Mouse (Mus musculus): ENCODE measurements around the gene Ptpn22. TPM values are rescaled to one million over a fixed set of nuclear protein-coding genes. Genes with fewer than 3 reads are reported as not detected.

The Ptpn22 gene
- polyA plus RNA-seq, 1 experiment from 2014 or later: 1.8 TPM

GRCm38 (mm10) chr3:103862721-103863220 lies 3.2 kb downstream of the Ptpn22 start:
- H3K9ac ChIP-seq: no peak overlapping the region
- no peaks in the 10 kb centered on the region for H3K4me1 ChIP-seq
- no peaks in the 10 kb centered on the region for H3K9me3 ChIP-seq
- H3K27ac ChIP-seq: no peak overlapping the region
- H3K36me3 ChIP-seq: no peaks in the 10 kb centered on the region
- no peaks in the 10 kb centered on the region for H3K27me3 ChIP-seq (replicated peaks)
- no peak for ATAC-seq (ENCODE audit: insufficient read depth, low FRiP score, low read depth)
- H3K4me3 ChIP-seq (replicated peaks): no peak overlapping the region
- 69% methylated on average over 4 of the region's 4 CpGs for WGBS
- H3K4me2 ChIP-seq: no peak overlapping the region

- no peaks in the 10 kb centered on the region for H3K4me1 ChIP-seq
- no peaks in the 10 kb centered on the region for H3K9me3 ChIP-seq
- no peak overlapping the region for H3K27ac ChIP-seq
- 80% methylated on average over 6 of the region's 6 CpGs for WGBS
- no peak for ATAC-seq (ENCODE audit: insufficient read depth, low FRiP score, low read depth)
- no peak overlapping the region for H3K4me3 ChIP-seq (replicated peaks)
- H3K36me3 ChIP-seq: no peaks in the 10 kb centered on the region
- no peaks in the 10 kb centered on the region for H3K27me3 ChIP-seq (replicated peaks)
- no peak overlapping the region for H3K4me2 ChIP-seq
- no peak overlapping the region for H3K9ac ChIP-seq
Observed at GRCm38 (mm10) chr3:103864200-103864599, 4.6 kb downstream of the Ptpn22 start.

GRCm38 (mm10) chr3:103867424-103867971 lies 7.9 kb downstream of the Ptpn22 start:
- Histone ChIP-seq H3K9ac (no peak overlapping the region), H3K4me2 (no peak overlapping the region)
- ATAC-seq (ENCODE audit: insufficient read depth, low FRiP score, low read depth): no peak

GRCm38 (mm10) chr3:103868008-103868407 lies 8.4 kb downstream of the Ptpn22 start:
- 74% methylated on average over 4 of the region's 4 CpGs for WGBS
- Histone ChIP-seq H3K4me2 (no peak overlapping the region), H3K27ac (no peak overlapping the region), H3K36me3 (no peaks in the 10 kb centered on the region), H3K9ac (no peak overlapping the region), H3K27me3 (replicated peaks) (0 out of 2 replicates have a peak, but pooled peaks cover 2% of the 10 kb centered on the region), H3K4me1 (no peaks in the 10 kb centered on the region), H3K9me3 (no peaks in the 10 kb centered on the region), H3K4me3 (replicated peaks) (no peak overlapping the region)
- ATAC-seq (ENCODE audit: insufficient read depth, low FRiP score, low read depth): no peak

More at GRCm38 (mm10) chr3:103867424-103867971, 7.9 kb downstream of the Ptpn22 start:
- no peaks in the 10 kb centered on the region for H3K4me1 ChIP-seq
- no peaks in the 10 kb centered on the region for H3K9me3 ChIP-seq
- no peaks in the 10 kb centered on the region for H3K36me3 ChIP-seq
- H3K27me3 ChIP-seq (replicated peaks): no peaks in the 10 kb centered on the region
- H3K4me3 ChIP-seq (replicated peaks): no peak overlapping the region
- 82% methylated on average over 5 of the region's 5 CpGs for WGBS
- no peak overlapping the region for H3K27ac ChIP-seq

- Histone ChIP-seq H3K9me3 (no peaks in the 10 kb centered on the region), H3K4me2 (no peak overlapping the region), H3K27ac (no peak overlapping the region), H3K27me3 (replicated peaks) (0 out of 2 replicates have a peak, but pooled peaks cover 2% of the 10 kb centered on the region), H3K4me1 (no peaks in the 10 kb centered on the region), H3K4me3 (replicated peaks) (no peak overlapping the region), H3K9ac (no peak overlapping the region), H3K36me3 (no peaks in the 10 kb centered on the region)
- WGBS: 65% methylated on average over 3 of the region's 3 CpGs
- ATAC-seq (ENCODE audit: insufficient read depth, low FRiP score, low read depth): no peak
Observed at GRCm38 (mm10) chr3:103872663-103873098, 13.1 kb downstream of the Ptpn22 start.

GRCm38 (mm10) chr3:103874329-103874728 lies 14.7 kb downstream of the Ptpn22 start:
- no peak overlapping the region for H3K9ac ChIP-seq
- H3K27me3 ChIP-seq (replicated peaks): 0 out of 2 replicates have a peak, but pooled peaks cover 2% of the 10 kb centered on the region
- H3K4me2 ChIP-seq: no peak overlapping the region
- H3K4me3 ChIP-seq (replicated peaks): no peak overlapping the region
- no peak overlapping the region for H3K27ac ChIP-seq
- WGBS: 63% methylated on average over 7 of the region's 7 CpGs
- no peaks in the 10 kb centered on the region for H3K9me3 ChIP-seq
- ATAC-seq (ENCODE audit: insufficient read depth, low FRiP score, low read depth): no peak
- H3K4me1 ChIP-seq: no peaks in the 10 kb centered on the region
- no peaks in the 10 kb centered on the region for H3K36me3 ChIP-seq

GRCm38 (mm10) chr3:103885946-103886345 lies 26.4 kb downstream of the Ptpn22 start:
- Histone ChIP-seq H3K27ac (no peak overlapping the region), H3K9me3 (no peaks in the 10 kb centered on the region), H3K4me1 (no peaks in the 10 kb centered on the region), H3K4me2 (no peak overlapping the region), H3K36me3 (no peaks in the 10 kb centered on the region), H3K9ac (no peak overlapping the region), H3K4me3 (replicated peaks) (no peak overlapping the region), H3K27me3 (replicated peaks) (no peaks in the 10 kb centered on the region)
- 71% methylated on average over 11 of the region's 11 CpGs for WGBS
- no peak for ATAC-seq (ENCODE audit: insufficient read depth, low FRiP score, low read depth)

GRCm38 (mm10) chr3:103887581-103887980 lies 28.0 kb downstream of the Ptpn22 start:
- Histone ChIP-seq H3K9ac (no peak overlapping the region), H3K36me3 (no peaks in the 10 kb centered on the region), H3K4me2 (no peak overlapping the region), H3K27me3 (replicated peaks) (no peaks in the 10 kb centered on the region), H3K4me3 (replicated peaks) (no peak overlapping the region), H3K9me3 (no peaks in the 10 kb centered on the region), H3K27ac (no peak overlapping the region), H3K4me1 (no peaks in the 10 kb centered on the region)
- ATAC-seq (ENCODE audit: insufficient read depth, low FRiP score, low read depth): no peak
- WGBS: 26% methylated on average over 3 of the region's 3 CpGs

- H3K9ac ChIP-seq: no peak overlapping the region
- no peaks in the 10 kb centered on the region for H3K4me1 ChIP-seq
- no peak overlapping the region for H3K4me3 ChIP-seq (replicated peaks)
- H3K27ac ChIP-seq: no peak overlapping the region
- 94% methylated on average over 3 of the region's 3 CpGs for WGBS
- no peak for ATAC-seq (ENCODE audit: insufficient read depth, low FRiP score, low read depth)
- H3K9me3 ChIP-seq: no peaks in the 10 kb centered on the region
- no peak overlapping the region for H3K4me2 ChIP-seq
- H3K36me3 ChIP-seq: no peaks in the 10 kb centered on the region
- no peaks in the 10 kb centered on the region for H3K27me3 ChIP-seq (replicated peaks)
Observed at GRCm38 (mm10) chr3:103893374-103893773, 33.8 kb downstream of the Ptpn22 start.

GRCm38 (mm10) chr3:103904705-103905104 lies 45.1 kb downstream of the Ptpn22 start:
- Histone ChIP-seq H3K4me1 (no peaks in the 10 kb centered on the region), H3K9ac (no peak overlapping the region)
- 88% methylated on average over 1 of the region's 1 CpGs for WGBS

GRCm38 (mm10) chr3:103907335-103908030 lies 47.9 kb downstream of the Ptpn22 start:
- H3K4me3 ChIP-seq (replicated peaks): no peak overlapping the region
- H3K4me2 ChIP-seq: no peak overlapping the region
- no peaks in the 10 kb centered on the region for H3K4me1 ChIP-seq
- no peaks in the 10 kb centered on the region for H3K27me3 ChIP-seq (replicated peaks)
- no peaks in the 10 kb centered on the region for H3K36me3 ChIP-seq
- no peak overlapping the region for H3K27ac ChIP-seq
- WGBS: 80% methylated on average over 5 of the region's 5 CpGs
- H3K9me3 ChIP-seq: no peaks in the 10 kb centered on the region
- no peak for ATAC-seq (ENCODE audit: insufficient read depth, low FRiP score, low read depth)
- no peak overlapping the region for H3K9ac ChIP-seq

More at GRCm38 (mm10) chr3:103904705-103905104, 45.1 kb downstream of the Ptpn22 start:
- H3K4me3 ChIP-seq (replicated peaks): no peak overlapping the region
- H3K4me2 ChIP-seq: no peak overlapping the region
- H3K36me3 ChIP-seq: no peaks in the 10 kb centered on the region
- H3K27ac ChIP-seq: no peak overlapping the region
- no peaks in the 10 kb centered on the region for H3K9me3 ChIP-seq
- no peaks in the 10 kb centered on the region for H3K27me3 ChIP-seq (replicated peaks)
- no peak for ATAC-seq (ENCODE audit: insufficient read depth, low FRiP score, low read depth)

- Histone ChIP-seq H3K36me3 (no peaks in the 10 kb centered on the region), H3K27me3 (replicated peaks) (no peaks in the 10 kb centered on the region), H3K4me3 (replicated peaks) (no peak overlapping the region), H3K9ac (no peak overlapping the region), H3K4me1 (no peaks in the 10 kb centered on the region), H3K9me3 (no peaks in the 10 kb centered on the region), H3K27ac (no peak overlapping the region), H3K4me2 (no peak overlapping the region)
- ATAC-seq (ENCODE audit: insufficient read depth, low FRiP score, low read depth): no peak
- 65% methylated on average over 2 of the region's 2 CpGs for WGBS
Observed at GRCm38 (mm10) chr3:103908781-103909180, 49.2 kb downstream of the Ptpn22 start.

Data from stomach, embryonic 15.5 days (tissue).